Mouse (Mus musculus) intestine, postnatal 0 days (tissue): Measurements from ENCODE around the gene Dusp8. TPM values are rescaled to one million over a fixed set of nuclear protein-coding genes. Genes with fewer than 3 reads are reported as not detected.
A peak's percentile ranks its signal among the peaks of the same experiment; 100 is the strongest.

Experiments
- ATAC-seq: fragments of 200-750 bp; cut with Nextera tagmentation; 2 replicates; pipeline ENCODE4 v1.8.0; 2017; ENCODE audit warnings: mild to moderate bottlenecking, moderate TSS enrichment, moderate library complexity
- H3K27ac ChIP-seq: fragments of 300-500 bp; sonication (generic); 2 replicates; pipeline ENCODE4 v1.5.1; 2014; ENCODE audit warnings: mild to moderate bottlenecking, low read depth, low read length, moderate library complexity
- H3K27me3 ChIP-seq: fragments of 300-500 bp; sonication (generic); replicated peaks from 2 replicates; pipeline ENCODE4 v1.6.1; 2014; ENCODE audit warnings: low read length, mixed read lengths; ENCODE audit not compliant: control insufficient read depth, insufficient read depth
- H3K36me3 ChIP-seq: fragments of 300-500 bp; sonication (generic); 2 replicates; pipeline ENCODE4 v1.6.1; 2014; ENCODE audit warnings: mild to moderate bottlenecking, moderate library complexity; ENCODE audit not compliant: control insufficient read depth, insufficient read depth
- H3K4me1 ChIP-seq: fragments of 300-500 bp; sonication (generic); replicated peaks from 2 replicates; pipeline ENCODE4 v1.6.1; 2014; ENCODE audit warnings: antibody characterized with exemption, low read length, mixed read lengths; ENCODE audit not compliant: control insufficient read depth, insufficient read depth
- H3K4me2 ChIP-seq: fragments of 300-500 bp; sonication (generic); replicated peaks from 2 replicates; pipeline ENCODE4 v1.6.1; 2014; ENCODE audit warnings: low read depth, mild to moderate bottlenecking, moderate library complexity
- H3K4me3 ChIP-seq: fragments of 300-500 bp; sonication (generic); 2 replicates; pipeline ENCODE4 v1.5.1; 2014; ENCODE audit warnings: low read depth, low read length
- H3K9ac ChIP-seq: fragments of 300-500 bp; sonication (generic); 2 replicates; pipeline ENCODE4 v1.6.1; 2014; ENCODE audit warnings: mild to moderate bottlenecking, low read depth, low read length
- H3K9me3 ChIP-seq: fragments of 300-500 bp; sonication (generic); 2 replicates; pipeline ENCODE4 v1.6.1; 2016; ENCODE audit warnings: mixed run types; ENCODE audit not compliant: control insufficient read depth
- CTCF ChIP-seq: sonication (generic); IDR thresholded peaks from 2 replicates; pipeline ENCODE4 v1.5.1; 2016; ENCODE audit warnings: low read depth, mild to moderate bottlenecking, control low read depth, antibody characterized with exemption, moderate library complexity
- WGBS: fragments of 180-500 bp; shearing (Covaris S2); extraction: QIAGEN DNeasy Blood & Tissue Kit; methylation state at CpG from one replicate; pipeline ENCODE4 v1.1.7; 2014; 5-methylcytosine and 5-hydroxymethylcytosine counted together
- polyA plus RNA-seq: library from polyadenylated mRNA; unstranded; fragments of >200 nt; fragmentation: Nextera tagmentation; extraction: Ambion mirVana; gene quantifications from 2 replicates; pipeline ENCODE4 v1.2.1, GENCODE M21; 2015

Gene Dusp8
- polyA plus RNA-seq, 1 experiment from 2014 or later: 5.8 TPM

DNA sequence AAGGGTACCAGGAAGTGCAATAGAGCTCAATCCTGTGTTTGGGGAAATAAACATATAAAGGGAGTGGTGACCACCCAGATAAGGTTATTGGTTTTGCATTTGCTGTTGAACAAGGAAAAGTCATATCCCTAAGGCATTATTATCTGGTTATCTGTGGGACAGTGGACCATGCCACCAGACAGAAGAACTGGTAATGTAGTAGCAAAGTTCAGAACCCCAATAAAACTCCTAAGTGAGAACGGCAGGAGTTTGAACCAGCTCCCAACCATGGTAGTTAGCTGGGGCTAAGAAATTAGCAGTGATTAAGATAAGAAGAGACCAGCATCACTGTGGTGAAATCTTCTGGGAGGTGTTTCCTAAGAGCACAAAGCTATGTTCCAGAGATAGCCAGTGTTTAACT lies 49.7 kb downstream of the Dusp8 start:
- H3K4me3 ChIP-seq: no peak overlapping the region
- WGBS: 29% methylated on average over 1 of the region's 1 CpGs
- H3K4me2 ChIP-seq: no peak overlapping the region
- H3K9me3 ChIP-seq: no peaks in the 10 kb centered on the region
- peak overlapping the region; percentile 64; the same call in 1 of the 2 replicates for H3K27ac ChIP-seq
- ATAC-seq: peak; percentile 81
- TF ChIP-seq CTCF: no peak
- H3K4me1 ChIP-seq: 0 out of 2 replicates have a peak, but pooled peaks cover 3% of the 10 kb centered on the region
- H3K9ac ChIP-seq: no peak overlapping the region
- no peaks in the 10 kb centered on the region for H3K36me3 ChIP-seq
- H3K27me3 ChIP-seq: no peaks in the 10 kb centered on the region

GRCm38 (mm10) chr7:142045344-142045743 lies 50.3 kb downstream of the Dusp8 start:
- H3K4me3 ChIP-seq: no peak overlapping the region
- no peaks in the 10 kb centered on the region for H3K9me3 ChIP-seq
- TF ChIP-seq CTCF: no peak
- H3K4me1 ChIP-seq: 0 out of 2 replicates have a peak, but pooled peaks cover 3% of the 10 kb centered on the region
- H3K27me3 ChIP-seq: no peaks in the 10 kb centered on the region
- peak; percentile 57 for ATAC-seq
- peak overlapping the region; percentile 21; the same call in 1 of the 2 replicates for H3K27ac ChIP-seq
- no peak overlapping the region for H3K9ac ChIP-seq
- H3K36me3 ChIP-seq: no peaks in the 10 kb centered on the region
- 36% methylated on average over 2 of the region's 2 CpGs for WGBS
- H3K4me2 ChIP-seq: no peak overlapping the region

GRCm38 (mm10) chr7:142040756-142041155 lies 54.9 kb downstream of the Dusp8 start:
- TF ChIP-seq CTCF: no peak
- ATAC-seq: no peak
- Histone ChIP-seq H3K27me3 (no peaks in the 10 kb centered on the region), H3K4me1 (peaks cover 27% of the 10 kb centered on the region), H3K9ac (no peak overlapping the region), H3K4me2 (no peak overlapping the region), H3K9me3 (no peaks in the 10 kb centered on the region), H3K4me3 (no peak overlapping the region), H3K27ac (no peak overlapping the region), H3K36me3 (no peaks in the 10 kb centered on the region)
- WGBS: 85% methylated on average over 3 of the region's 3 CpGs

- no peaks in the 10 kb centered on the region for H3K27me3 ChIP-seq
- ATAC-seq: peak; percentile 68
Observed at GRCm38 (mm10) chr7:142037553-142038170, 58.0 kb downstream of the Dusp8 start.

DNA sequence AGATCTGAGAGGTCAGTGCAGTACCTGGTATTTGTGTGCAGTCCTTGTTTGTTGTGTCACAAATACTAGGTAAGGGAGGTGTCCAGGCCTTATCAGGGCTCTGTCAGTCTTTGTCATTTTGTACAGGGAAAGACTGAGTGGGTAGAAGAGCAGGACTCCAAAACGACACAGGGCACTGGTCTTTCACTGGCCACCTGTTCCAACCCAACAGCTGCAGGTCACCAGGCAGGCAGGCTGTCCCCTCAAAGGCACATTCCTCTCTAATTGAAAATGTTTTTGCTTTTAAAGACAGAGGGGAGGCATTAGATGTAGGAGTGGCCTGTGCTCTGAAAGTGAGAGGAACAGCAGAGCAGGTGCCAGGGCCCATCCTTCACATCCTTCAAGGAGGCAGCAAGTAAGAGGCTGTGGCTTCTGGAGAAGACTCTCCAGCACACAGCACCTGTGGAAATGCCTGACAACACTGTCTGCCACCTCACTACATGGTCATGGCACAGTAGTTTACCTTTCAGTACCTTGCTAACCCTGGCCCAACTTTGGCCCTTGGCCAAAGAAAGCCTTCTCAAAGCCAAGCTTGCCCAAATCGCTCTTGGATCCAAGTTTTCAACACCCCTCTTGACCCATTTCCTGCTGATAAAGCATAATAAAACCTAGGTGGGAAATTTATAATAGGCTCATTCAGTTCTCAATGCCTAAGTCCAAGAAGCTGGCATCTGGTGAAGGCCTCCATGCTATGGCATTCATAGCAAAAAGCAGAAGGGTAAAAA lies 60.4 kb downstream of the Dusp8 start:
- Histone ChIP-seq H3K4me1 (peaks cover 31% of the 10 kb centered on the region), H3K4me2 (no peak overlapping the region), H3K27ac (no peak overlapping the region), H3K36me3 (no peaks in the 10 kb centered on the region), H3K9me3 (no peaks in the 10 kb centered on the region), H3K9ac (no peak overlapping the region), H3K27me3 (no peaks in the 10 kb centered on the region), H3K4me3 (no peak overlapping the region)
- TF ChIP-seq CTCF: no peak
- ATAC-seq: no peak
- WGBS: 31% methylated on average over 2 of the region's 2 CpGs

More at GRCm38 (mm10) chr7:142037553-142038170, 58.0 kb downstream of the Dusp8 start:
- Histone ChIP-seq H3K36me3 (no peaks in the 10 kb centered on the region), H3K4me1 (peaks cover 31% of the 10 kb centered on the region), H3K9me3 (no peaks in the 10 kb centered on the region), H3K4me3 (no peak overlapping the region), H3K9ac (no peak overlapping the region), H3K4me2 (no peak overlapping the region), H3K27ac (peak overlapping the region; percentile 46; the same call in 1 of the 2 replicates)
- WGBS: 45% methylated on average over 4 of the region's 4 CpGs
- TF ChIP-seq CTCF: peak; percentile 90

DNA sequence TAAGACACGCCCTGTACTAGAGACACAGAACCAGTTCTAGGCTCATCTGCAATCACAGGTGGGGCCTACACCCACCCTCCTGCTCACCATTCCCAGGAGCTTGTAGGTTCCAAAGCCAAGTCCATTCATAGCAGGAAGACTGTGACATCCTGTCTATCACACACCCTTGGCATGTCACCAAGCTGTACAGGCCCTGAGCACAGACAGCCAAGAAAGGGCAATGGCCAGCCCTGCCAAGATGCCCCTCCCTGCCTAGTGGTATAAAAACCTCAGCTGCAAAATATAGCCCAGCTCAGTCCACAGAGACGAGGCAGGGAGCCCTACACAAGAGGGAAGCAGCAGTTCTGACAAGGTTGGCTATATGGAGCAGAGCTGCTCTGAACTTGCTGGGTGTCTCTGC lies 61.4 kb downstream of the Dusp8 start:
- peak; percentile 62 for ATAC-seq
- Histone ChIP-seq H3K9me3 (no peaks in the 10 kb centered on the region), H3K36me3 (no peaks in the 10 kb centered on the region), H3K9ac (no peak overlapping the region), H3K4me1 (peaks cover 30% of the 10 kb centered on the region), H3K27me3 (no peaks in the 10 kb centered on the region), H3K4me2 (no peak overlapping the region), H3K27ac (no peak overlapping the region), H3K4me3 (no peak overlapping the region)
- TF ChIP-seq CTCF: no peak
- 19% methylated on average over 2 of the region's 2 CpGs for WGBS
